Mouse (Mus musculus): ENCODE measurements around the gene Cnbp. TPM values are rescaled to one million over a fixed set of nuclear protein-coding genes. Genes with fewer than 3 reads are reported as not detected.
A peak's percentile ranks its signal among the peaks of the same experiment; 100 is the strongest.

Gene Cnbp
- polyA plus RNA-seq, 1 experiment from 2014 or later = 588 TPM

DNA sequence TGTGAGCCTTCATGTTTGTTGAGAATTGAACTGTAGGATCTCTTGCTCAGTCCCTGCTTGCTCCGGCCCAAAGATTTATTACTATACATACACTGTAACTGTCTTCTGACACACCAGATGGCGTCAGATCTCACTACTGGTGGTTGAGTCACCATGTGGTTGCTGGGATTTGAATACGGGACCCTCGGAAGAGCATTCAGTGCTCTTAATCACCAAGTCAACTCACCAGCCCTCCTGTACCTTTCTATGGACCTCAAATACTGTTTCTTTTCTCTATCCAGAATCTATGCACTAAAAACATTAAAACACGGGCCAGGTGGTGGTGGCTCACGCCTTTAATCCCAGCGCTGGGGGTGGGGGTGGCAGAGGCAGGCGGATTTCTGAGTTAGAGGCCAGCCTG, 9.3 kb downstream of the Cnbp start:
- Histone ChIP-seq H3K36me3 (ENCODE audit: control insufficient read depth, insufficient read depth, low read length) (peaks cover 45% of the 10 kb centered on the region), H3K4me3 (replicated peaks; ENCODE audit: low read depth, low read length) (no peak overlapping the region), H3K9me3 (ENCODE audit: control insufficient read depth, low read length) (no peaks in the 10 kb centered on the region), H3K9ac (replicated peaks; ENCODE audit: low read length) (no peak overlapping the region), H3K27me3 (ENCODE audit: control insufficient read depth, insufficient read depth, low read length) (no peaks in the 10 kb centered on the region), H3K27ac (replicated peaks; ENCODE audit: low read depth, low read length) (no peak overlapping the region), H3K4me2 (ENCODE audit: low read length) (no peak overlapping the region), H3K4me1 (ENCODE audit: control insufficient read depth, insufficient read depth, low read length) (peaks cover 7% of the 10 kb centered on the region; the same call in 1 of the 2 replicates)
- no peak for ATAC-seq (ENCODE audit: low FRiP score, low TSS enrichment)
- WGBS = 83% methylated on average over 8 of the region's 8 CpGs
- DNase-seq = no peak

DNA sequence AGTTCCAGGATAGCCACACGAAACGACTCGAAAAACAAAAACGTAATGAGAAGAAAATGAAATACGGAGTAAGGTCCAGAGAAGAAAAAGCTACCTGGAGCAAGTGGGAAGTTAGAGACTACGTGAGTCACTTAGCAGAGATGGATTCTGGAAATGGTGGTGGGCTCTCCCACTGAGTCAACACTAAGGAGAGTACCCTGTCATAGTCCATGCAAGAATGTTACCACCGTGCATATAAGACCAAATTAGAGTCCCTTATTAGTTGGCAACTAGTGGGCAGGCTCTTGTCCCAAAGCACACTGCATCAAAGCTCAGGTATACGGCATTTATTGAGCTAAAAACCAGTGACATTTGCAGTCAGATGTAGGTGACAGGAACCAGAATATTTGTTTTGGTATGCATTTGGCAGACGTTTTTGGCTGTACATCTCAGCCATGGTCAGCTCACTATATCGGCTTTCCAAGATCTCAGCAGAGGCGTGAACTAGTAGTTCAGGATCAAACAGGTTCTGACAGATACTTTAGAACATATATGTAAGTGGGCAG, 11.0 kb downstream of the Cnbp start:
- H3K9ac ChIP-seq (replicated peaks; ENCODE audit: low read length) = no peak overlapping the region
- peaks cover 7% of the 10 kb centered on the region; the same call in 1 of the 2 replicates for H3K4me1 ChIP-seq (ENCODE audit: control insufficient read depth, insufficient read depth, low read length)
- no peak overlapping the region for H3K4me2 ChIP-seq (ENCODE audit: low read length)
- ATAC-seq (ENCODE audit: low FRiP score, low TSS enrichment) = no peak
- peaks cover 47% of the 10 kb centered on the region for H3K36me3 ChIP-seq (ENCODE audit: control insufficient read depth, insufficient read depth, low read length)
- H3K4me3 ChIP-seq (replicated peaks; ENCODE audit: low read depth, low read length) = no peak overlapping the region
- no peak for DNase-seq
- no peaks in the 10 kb centered on the region for H3K27me3 ChIP-seq (ENCODE audit: control insufficient read depth, insufficient read depth, low read length)
- no peak overlapping the region for H3K27ac ChIP-seq (replicated peaks; ENCODE audit: low read depth, low read length)
- no peaks in the 10 kb centered on the region for H3K9me3 ChIP-seq (ENCODE audit: control insufficient read depth, low read length)
- 67% methylated on average over 11 of the region's 11 CpGs for WGBS

DNA sequence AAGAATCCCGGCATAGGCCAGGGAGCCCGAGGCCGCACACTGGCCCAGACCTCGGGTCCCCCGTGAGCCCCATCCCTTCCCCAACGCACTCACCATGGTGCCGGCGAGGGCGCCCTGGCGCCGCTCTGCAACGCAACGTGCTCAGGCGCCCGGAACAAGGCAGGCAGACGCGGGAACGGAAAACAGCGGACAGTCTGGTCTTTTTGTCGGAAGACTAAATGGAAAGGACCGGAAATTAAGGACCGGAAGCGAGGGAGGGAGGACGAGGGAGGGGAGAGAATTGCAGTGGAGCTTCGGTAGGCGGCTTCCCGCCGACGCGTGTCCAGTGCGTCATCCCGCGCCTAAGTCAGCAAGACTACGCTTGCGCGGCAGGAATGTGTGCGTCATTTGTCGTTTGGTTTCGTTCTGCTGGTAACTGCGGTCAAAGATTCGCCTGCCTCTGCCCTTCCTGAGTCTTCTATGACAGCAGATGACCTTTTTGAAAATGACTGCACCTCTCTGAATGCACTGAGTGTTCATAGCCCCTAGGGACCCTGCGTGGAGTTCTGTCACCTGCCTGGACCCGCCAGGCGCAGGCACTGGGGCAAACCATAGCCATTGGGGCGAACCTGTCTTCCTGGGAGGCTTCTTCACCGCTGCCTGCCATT, 12.2 kb downstream of the Cnbp start, which contains the start of gene Isy1:
TSS of gene Isy1 (minus strand) at position 248 of the 647 bp plus-strand sequence.
- H3K36me3 ChIP-seq (ENCODE audit: control insufficient read depth, insufficient read depth, low read length) = peaks cover 47% of the 10 kb centered on the region
- peak within 1 kb of the TSS; percentile 75 for H3K4me2 ChIP-seq (ENCODE audit: low read length)
- DNase-seq (peak; percentile 98), ATAC-seq (ENCODE audit: low FRiP score, low TSS enrichment) (peak; percentile 97)
- H3K9ac ChIP-seq (replicated peaks; ENCODE audit: low read length) = peak within 1 kb of the TSS; percentile 81
- no peaks in the 10 kb centered on the region for H3K27me3 ChIP-seq (ENCODE audit: control insufficient read depth, insufficient read depth, low read length)
- no peaks in the 10 kb centered on the region for H3K9me3 ChIP-seq (ENCODE audit: control insufficient read depth, low read length)
- H3K4me3 ChIP-seq (replicated peaks; ENCODE audit: low read depth, low read length) = peak within 1 kb of the TSS; percentile 82
- under 1% methylated on average over 46 of the region's 46 CpGs for WGBS
- H3K27ac ChIP-seq (replicated peaks; ENCODE audit: low read depth, low read length) = peak within 1 kb of the TSS; percentile 93
- H3K4me1 ChIP-seq (ENCODE audit: control insufficient read depth, insufficient read depth, low read length) = peaks cover 7% of the 10 kb centered on the region; the same call in 1 of the 2 replicates

DNA sequence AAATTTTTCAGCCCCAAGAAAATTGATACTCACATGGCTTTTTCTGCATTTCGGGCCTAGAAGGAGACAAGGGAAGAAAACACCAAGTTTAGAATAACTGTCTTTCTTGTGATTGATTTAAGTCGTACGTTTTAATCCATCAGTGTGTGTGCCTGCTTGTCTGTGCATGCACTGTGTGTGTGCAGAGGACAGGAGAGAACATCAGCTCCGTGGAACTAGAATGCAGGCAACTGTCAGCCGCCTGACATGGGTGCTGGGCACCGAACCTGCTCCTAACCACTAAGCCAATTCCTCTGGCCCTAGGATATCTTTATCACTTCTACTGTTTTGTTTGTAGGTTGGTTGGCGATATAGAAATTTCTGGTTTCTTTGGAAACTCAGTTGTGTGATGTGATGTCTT, 15.2 kb downstream of the Cnbp start, which contains the start of gene Gm45140:
TSS of gene Gm45140 (minus strand) at position 101 of the 400 bp plus-strand sequence.
- Histone ChIP-seq H3K27ac (replicated peaks; ENCODE audit: low read depth, low read length) (no peak within 1 kb of the TSS), H3K4me1 (ENCODE audit: control insufficient read depth, insufficient read depth, low read length) (peaks cover 7% of the 10 kb centered on the region; the same call in 1 of the 2 replicates), H3K36me3 (ENCODE audit: control insufficient read depth, insufficient read depth, low read length) (peaks cover 44% of the 10 kb centered on the region), H3K9ac (replicated peaks; ENCODE audit: low read length) (no peak within 1 kb of the TSS), H3K4me2 (ENCODE audit: low read length) (no peak within 1 kb of the TSS), H3K27me3 (ENCODE audit: control insufficient read depth, insufficient read depth, low read length) (no peaks in the 10 kb centered on the region), H3K9me3 (ENCODE audit: control insufficient read depth, low read length) (no peaks in the 10 kb centered on the region), H3K4me3 (replicated peaks; ENCODE audit: low read depth, low read length) (no peak within 1 kb of the TSS)
- 96% methylated on average over 7 of the region's 7 CpGs for WGBS
- DNase-seq (no peak), ATAC-seq (ENCODE audit: low FRiP score, low TSS enrichment) (no peak)

DNA sequence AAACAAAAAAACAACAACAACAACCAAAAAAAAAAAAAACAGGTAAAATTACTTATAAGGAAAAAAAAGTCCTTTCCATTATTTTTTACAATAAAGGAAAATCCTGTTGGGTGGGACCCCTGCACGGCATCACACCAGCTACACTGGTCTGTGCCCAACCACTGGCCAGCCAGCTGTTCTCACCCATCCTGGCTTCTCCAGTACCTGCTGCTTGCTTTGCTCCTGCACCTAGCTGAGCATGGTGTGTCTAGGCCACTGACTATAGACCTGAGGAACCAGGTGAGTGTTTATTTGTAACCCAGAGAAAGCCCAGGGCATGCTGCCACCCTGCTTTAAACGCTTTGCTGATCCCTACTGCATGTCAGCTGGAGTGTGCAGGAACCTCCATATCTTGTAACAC, 30.5 kb downstream of the Cnbp start:
- Histone ChIP-seq H3K4me3 (replicated peaks; ENCODE audit: low read depth, low read length) (no peak overlapping the region), H3K9me3 (ENCODE audit: control insufficient read depth, low read length) (no peaks in the 10 kb centered on the region), H3K27me3 (ENCODE audit: control insufficient read depth, insufficient read depth, low read length) (no peaks in the 10 kb centered on the region), H3K9ac (replicated peaks; ENCODE audit: low read length) (no peak overlapping the region), H3K36me3 (ENCODE audit: control insufficient read depth, insufficient read depth, low read length) (peaks cover 95% of the 10 kb centered on the region), H3K27ac (replicated peaks; ENCODE audit: low read depth, low read length) (no peak overlapping the region), H3K4me1 (ENCODE audit: control insufficient read depth, insufficient read depth, low read length) (no peaks in the 10 kb centered on the region), H3K4me2 (ENCODE audit: low read length) (no peak overlapping the region)
- DNase-seq (no peak), ATAC-seq (ENCODE audit: low FRiP score, low TSS enrichment) (no peak)
- 93% methylated on average over 2 of the region's 2 CpGs for WGBS

DNA sequence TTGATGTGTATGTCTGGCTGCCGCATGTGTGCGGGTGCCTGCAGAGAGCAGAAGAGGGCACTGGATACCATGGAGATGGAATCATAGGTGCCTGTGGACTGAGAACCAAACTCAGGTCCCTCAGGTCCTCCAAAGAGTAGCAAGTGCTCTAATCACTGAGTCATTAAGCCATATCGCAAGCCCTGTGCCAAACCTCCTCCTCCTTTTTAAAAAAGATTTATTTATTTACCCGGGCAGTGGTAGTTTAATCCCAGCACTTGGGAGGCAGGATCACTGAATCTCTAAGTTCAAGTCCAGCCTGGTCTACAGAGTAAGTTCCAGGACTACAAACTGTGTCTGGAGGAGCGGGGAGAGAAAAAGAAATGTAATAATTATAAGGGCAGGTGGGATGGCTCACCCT, 36.4 kb downstream of the Cnbp start:
- Histone ChIP-seq H3K27ac (replicated peaks; ENCODE audit: low read depth, low read length) (no peak overlapping the region), H3K9me3 (ENCODE audit: control insufficient read depth, low read length) (no peaks in the 10 kb centered on the region), H3K27me3 (ENCODE audit: control insufficient read depth, insufficient read depth, low read length) (no peaks in the 10 kb centered on the region), H3K4me3 (replicated peaks; ENCODE audit: low read depth, low read length) (no peak overlapping the region), H3K4me1 (ENCODE audit: control insufficient read depth, insufficient read depth, low read length) (peaks cover 8% of the 10 kb centered on the region; the same call in 1 of the 2 replicates), H3K4me2 (ENCODE audit: low read length) (no peak overlapping the region), H3K9ac (replicated peaks; ENCODE audit: low read length) (no peak overlapping the region), H3K36me3 (ENCODE audit: control insufficient read depth, insufficient read depth, low read length) (peaks cover 52% of the 10 kb centered on the region)
- WGBS = 91% methylated on average over 5 of the region's 5 CpGs
- DNase-seq (no peak), ATAC-seq (ENCODE audit: low FRiP score, low TSS enrichment) (no peak)

DNA sequence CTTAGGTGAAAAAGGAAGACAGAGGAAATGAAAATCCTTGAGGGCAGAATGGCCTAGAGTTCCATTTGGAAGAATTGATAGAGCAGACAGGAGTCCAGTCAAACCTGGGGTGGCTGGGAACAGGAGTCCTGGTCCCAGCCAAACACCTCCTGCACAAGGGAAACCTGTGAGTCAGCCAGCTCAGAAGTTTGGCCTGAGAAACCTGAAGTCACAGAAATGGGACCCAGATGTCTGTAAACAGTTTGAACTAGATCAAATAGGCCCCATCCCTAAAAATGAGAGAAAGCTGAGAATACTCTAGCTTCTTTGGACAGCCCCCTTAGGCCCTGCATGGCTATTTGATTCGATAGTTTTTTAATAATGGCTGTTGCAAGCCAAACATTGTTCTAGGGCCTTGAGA, 38.2 kb downstream of the Cnbp start:
- peak overlapping the region; percentile 93; the same call in 1 of the 2 replicates for H3K4me2 ChIP-seq (ENCODE audit: low read length)
- no peak overlapping the region for H3K9ac ChIP-seq (replicated peaks; ENCODE audit: low read length)
- H3K9me3 ChIP-seq (ENCODE audit: control insufficient read depth, low read length) = no peaks in the 10 kb centered on the region
- no peaks in the 10 kb centered on the region for H3K27me3 ChIP-seq (ENCODE audit: control insufficient read depth, insufficient read depth, low read length)
- H3K27ac ChIP-seq (replicated peaks; ENCODE audit: low read depth, low read length) = no peak overlapping the region
- ATAC-seq (ENCODE audit: low FRiP score, low TSS enrichment) (no peak), DNase-seq (no peak)
- 76% methylated on average over 1 of the region's 1 CpGs for WGBS
- peaks cover 8% of the 10 kb centered on the region; the same call in 1 of the 2 replicates for H3K4me1 ChIP-seq (ENCODE audit: control insufficient read depth, insufficient read depth, low read length)
- H3K36me3 ChIP-seq (ENCODE audit: control insufficient read depth, insufficient read depth, low read length) = peaks cover 34% of the 10 kb centered on the region
- H3K4me3 ChIP-seq (replicated peaks; ENCODE audit: low read depth, low read length) = no peak overlapping the region

DNA sequence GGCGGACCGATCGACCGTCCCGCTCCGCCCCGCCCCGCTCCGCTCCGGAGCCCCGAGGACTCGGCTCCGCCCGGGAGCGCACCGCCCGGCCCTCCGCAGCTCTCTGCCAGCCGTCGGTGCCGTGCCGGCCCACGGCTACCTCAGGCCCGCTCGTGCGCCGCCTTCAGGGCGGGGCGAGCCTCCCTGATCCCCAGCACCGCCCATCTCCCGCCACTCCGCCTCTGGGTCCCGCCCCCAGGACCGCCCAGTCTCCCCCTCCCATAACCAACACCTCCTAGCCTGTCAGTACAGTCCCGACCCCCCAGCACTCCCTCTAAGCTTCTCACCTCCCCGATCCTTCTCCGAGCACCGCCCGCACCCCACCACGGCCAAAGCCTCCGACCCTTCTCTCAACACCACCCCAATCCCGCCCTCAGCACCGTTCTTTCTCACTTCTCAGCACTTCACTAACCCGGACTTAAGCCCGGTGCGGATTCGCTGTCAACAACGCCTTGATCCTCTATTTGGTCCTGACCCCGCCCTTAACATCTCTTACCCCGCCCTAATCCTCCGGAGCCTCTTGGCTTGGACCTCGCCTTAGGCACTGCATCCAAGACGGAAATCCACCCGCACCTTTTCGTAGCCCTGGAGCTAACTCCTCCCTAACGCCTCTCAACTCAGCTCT, 39.1 kb downstream of the Cnbp start, which contains the start of gene Rab43:
TSS of gene Rab43 (minus strand) at position 490 of the 664 bp plus-strand sequence.
- Histone ChIP-seq H3K27ac (replicated peaks; ENCODE audit: low read depth, low read length) (peak within 1 kb of the TSS; percentile 60), H3K27me3 (ENCODE audit: control insufficient read depth, insufficient read depth, low read length) (no peaks in the 10 kb centered on the region), H3K4me1 (ENCODE audit: control insufficient read depth, insufficient read depth, low read length) (peaks cover 8% of the 10 kb centered on the region; the same call in 1 of the 2 replicates), H3K9me3 (ENCODE audit: control insufficient read depth, low read length) (no peaks in the 10 kb centered on the region), H3K4me3 (replicated peaks; ENCODE audit: low read depth, low read length) (peak within 1 kb of the TSS; percentile 66), H3K4me2 (ENCODE audit: low read length) (peak within 1 kb of the TSS; percentile 93), H3K9ac (replicated peaks; ENCODE audit: low read length) (peak within 1 kb of the TSS; percentile 73), H3K36me3 (ENCODE audit: control insufficient read depth, insufficient read depth, low read length) (peaks cover 25% of the 10 kb centered on the region)
- peak; percentile 92 for DNase-seq
- peak; percentile 97 for ATAC-seq (ENCODE audit: low FRiP score, low TSS enrichment)
- under 1% methylated on average over 56 of the region's 56 CpGs for WGBS
